8 mouse cellular contexts compared by ENCODE assay signal in genomic region chr4:129884041-129884930, GRCm38 (mm10). TPM values are rescaled to one million over a fixed set of nuclear protein-coding genes. Genes with fewer than 3 reads are reported as not detected.
A peak's percentile ranks its signal among the peaks of the same experiment; 100 is the strongest.
DNase-seq lines count a peak whose midpoint lies in the region; ATAC-seq and TF ChIP-seq lines count a peak whose summit lies in the region.

No protein-coding gene starts in this region.

- DNase-seq in left cerebral cortex, adult 18-20 months (ENCODE audit: low spot score in 2 of 2): peak; percentile 31 to 40
- DNase-seq in left cerebral cortex, adult 11 months (ENCODE audit: low spot score): no peak
- DNase-seq in kidney, adult 8-10 months: no peak
- DNase-seq in gastrocnemius, postnatal 25 days: no peak

- no peak for TF ChIP-seq POLR2A in bone marrow macrophage, adult 2 months (IDR thresholded peaks at IDR 0.05; ENCODE audit: borderline replicate concordance, low read depth, low read length)

- peak overlapping the region; percentile 33 for H3K4me2 ChIP-seq in hindbrain, embryonic 15.5 days
- H3K4me2 ChIP-seq in kidney, embryonic 14.5 days (replicated peaks; ENCODE audit: low read depth, low read length): no peak overlapping the region

- no peak for TF ChIP-seq CTCF in bone marrow macrophage, adult 2 months (IDR thresholded peaks at IDR 0.05; ENCODE audit: low read depth, low read length)

- peaks cover 27% of the 10 kb centered on the region for H3K4me1 ChIP-seq in bone marrow macrophage, adult 2 months (ENCODE audit: control insufficient read depth, insufficient read depth, low read length)
- H3K4me1 ChIP-seq in hindbrain, embryonic 15.5 days (replicated peaks): peaks cover 16% of the 10 kb centered on the region
- H3K4me1 ChIP-seq in kidney, embryonic 14.5 days (ENCODE audit: control insufficient read depth, insufficient read depth, low read length): peaks cover 11% of the 10 kb centered on the region; the same call in 1 of the 2 replicates

- peak overlapping the region; percentile 34; the same call in 1 of the 2 replicates for H3K4me3 ChIP-seq in bone marrow macrophage, adult 2 months (ENCODE audit: insufficient read depth, low read length)
- H3K4me3 ChIP-seq in hindbrain, embryonic 15.5 days: no peak overlapping the region
- H3K4me3 ChIP-seq in kidney, embryonic 14.5 days (ENCODE audit: low read length): no peak overlapping the region

- peak; percentile 63; the same call in 1 of the 2 replicates for ATAC-seq in hindbrain, embryonic 15.5 days (ENCODE audit: low FRiP score, low read depth)
- ATAC-seq in megakaryocyte progenitor cell, adult 5-6 weeks (replicated peaks; ENCODE audit: poor library complexity): peak; percentile 40
- no peak for ATAC-seq in kidney, embryonic 14.5 days (ENCODE audit: low FRiP score, low TSS enrichment)

- no peaks in the 10 kb centered on the region for H3K9me3 ChIP-seq in hindbrain, embryonic 15.5 days
- H3K9me3 ChIP-seq in kidney, embryonic 14.5 days (ENCODE audit: control insufficient read depth, low read length): no peaks in the 10 kb centered on the region

- H3K27ac ChIP-seq in bone marrow macrophage, adult 2 months (ENCODE audit: insufficient read depth, low read depth, low read length): peak overlapping the region; percentile 98
- peak overlapping the region; percentile 23; the same call in 1 of the 2 replicates for H3K27ac ChIP-seq in hindbrain, embryonic 15.5 days (replicated peaks)
- H3K27ac ChIP-seq in kidney, embryonic 14.5 days (ENCODE audit: low read depth, low read length): no peak overlapping the region

- 51% methylated on average over 12 of the region's 12 CpGs for WGBS in hindbrain, embryonic 15.5 days
- 79% methylated on average over 12 of the region's 12 CpGs for WGBS in kidney, embryonic 14.5 days

- no peak overlapping the region for H3K9ac ChIP-seq in hindbrain, embryonic 15.5 days
- no peak overlapping the region for H3K9ac ChIP-seq in kidney, embryonic 14.5 days (ENCODE audit: low read depth, low read length)

- H3K36me3 ChIP-seq in hindbrain, embryonic 15.5 days: no peaks in the 10 kb centered on the region
- H3K36me3 ChIP-seq in kidney, embryonic 14.5 days (ENCODE audit: control insufficient read depth, insufficient read depth, low read length): no peaks in the 10 kb centered on the region

- H3K27me3 ChIP-seq in hindbrain, embryonic 15.5 days: no peaks in the 10 kb centered on the region
- H3K27me3 ChIP-seq in kidney, embryonic 14.5 days (ENCODE audit: control insufficient read depth, insufficient read depth, low read length): no peaks in the 10 kb centered on the region

RNA-seq across cellular contexts. Expression of gene Spocd1, which starts 44.8 kb away (rescaled TPM):
- under 1 TPM; 0.49 to 0.59 TPM for total RNA-seq in left cerebral cortex, adult 18-20 months (2021)
- polyA plus RNA-seq in bone marrow macrophage, adult 2 months (2012; ENCODE audit: insufficient read depth, insufficient read length, missing spikeins): not detected in 2 replicates
- polyA plus RNA-seq in hindbrain, embryonic 15.5 days (2015; fragmentation: Nextera tagmentation; extraction: Ambion mirVana): 0.12 and 0.16 TPM in 2 replicates
- 0.05 and 0.49 TPM in 2 replicates for total RNA-seq in megakaryocyte progenitor cell, adult 5-6 weeks (2015)
- 0.04 and 0.81 TPM in 2 replicates for total RNA-seq in megakaryocyte progenitor cell, adult 5-6 weeks (2017)
- polyA plus RNA-seq in kidney, embryonic 14.5 days (2014; fragmentation: Nextera tagmentation; extraction: Ambion mirVana): not detected in 2 replicates
- total RNA-seq in gastrocnemius, postnatal 25 days (2021): not detected

Comparison
In these comparisons a context has a peak if more than half of its experiments do, and no peak if none do; other contexts are left out.
1. DNase-seq: peak in left cerebral cortex, adult 18-20 months (2 of 2); none in left cerebral cortex, adult 11 months (single experiment), kidney, adult 8-10 months (0 of 2) and gastrocnemius, postnatal 25 days (single experiment).